Mouse (Mus musculus) erythroblast, embryonic 14.5 days (primary cell): ENCODE data around the gene Rgl1.

Experiments
- GATA1 ChIP-seq: IDR thresholded peaks from 2 replicates; pipeline ENCODE4 v1.6.1; 2012; ENCODE audit warnings: low read length, inconsistent platforms, mixed read lengths
- TAL1 ChIP-seq: IDR thresholded peaks from 3 replicates; pipeline ENCODE4 v1.6.1; 2012; ENCODE audit warnings: low read length, inconsistent platforms, mixed read lengths

DNA sequence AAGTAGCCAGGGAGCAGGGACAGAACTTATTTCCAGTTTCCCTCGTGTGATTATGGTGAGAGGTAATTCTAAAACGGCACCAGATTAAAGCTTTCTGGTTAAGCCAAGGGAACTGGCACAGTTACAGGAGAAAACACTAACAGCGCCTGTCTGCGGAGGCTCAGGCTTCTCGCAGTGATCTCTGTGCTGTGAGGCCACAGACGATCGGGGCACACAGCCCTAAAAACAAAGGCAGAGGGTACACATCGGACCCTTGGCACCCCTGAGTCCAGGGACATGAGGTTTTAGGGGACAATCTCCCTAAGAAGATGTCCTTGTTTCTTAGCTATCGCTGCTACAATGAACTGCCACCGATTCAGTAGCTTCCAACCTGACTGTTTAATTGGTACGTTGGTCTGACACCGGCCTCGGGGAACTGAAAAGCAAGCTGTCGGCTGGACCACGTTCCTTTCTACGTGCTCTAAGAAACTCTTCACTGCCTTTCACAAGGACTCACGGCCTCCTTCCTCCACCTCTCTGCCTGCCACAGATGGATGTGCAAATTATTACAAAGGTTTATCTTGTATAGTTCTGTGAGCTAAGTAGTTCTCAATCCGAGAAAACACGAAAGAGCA, 187.9 kb downstream of the Rgl1 start:
- TF ChIP-seq GATA1 = no peak
- no peak for TF ChIP-seq TAL1
